Mouse (Mus musculus): ENCODE results near the gene Folr2. TPM values are rescaled to one million over a fixed set of nuclear protein-coding genes. Genes with fewer than 3 reads are reported as not detected.

The Folr2 gene
- 2.9 and 3.9 TPM in 2 replicates for total RNA-seq (2021)
- long read RNA-seq, experiment 1, partial matches to known transcripts: 0 of 1 reads
- long read RNA-seq, experiment 1, other reads (novel, unspliced or antisense): 1 of 1 reads
- long read RNA-seq, experiment 2, partial matches to known transcripts: 0 of 1 reads
- long read RNA-seq, experiment 2, other reads (novel, unspliced or antisense): 1 of 1 reads

DNA sequence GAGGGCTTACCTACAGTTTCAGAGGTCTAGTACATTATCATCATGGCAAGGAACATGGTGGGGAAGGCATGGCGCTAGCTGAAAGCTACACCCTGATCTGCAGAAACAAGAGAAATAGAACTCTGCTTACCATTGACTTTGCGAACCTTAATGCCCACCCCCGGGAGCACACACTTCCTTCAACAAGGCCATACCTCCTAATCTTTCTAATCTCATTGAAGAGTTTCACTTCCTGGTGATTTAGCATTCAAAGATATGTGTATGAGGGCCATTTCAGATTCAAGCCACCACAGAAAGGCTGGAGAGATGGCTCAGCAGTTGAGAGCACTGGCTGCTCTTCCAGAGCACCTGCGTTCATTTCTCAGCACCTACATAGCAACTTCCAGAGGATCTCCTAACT, at the start of gene Folr2:
TSS of gene Folr2 (minus strand) at position 101 of the 400 bp plus-strand sequence.
- no peak for DNase-seq

DNA sequence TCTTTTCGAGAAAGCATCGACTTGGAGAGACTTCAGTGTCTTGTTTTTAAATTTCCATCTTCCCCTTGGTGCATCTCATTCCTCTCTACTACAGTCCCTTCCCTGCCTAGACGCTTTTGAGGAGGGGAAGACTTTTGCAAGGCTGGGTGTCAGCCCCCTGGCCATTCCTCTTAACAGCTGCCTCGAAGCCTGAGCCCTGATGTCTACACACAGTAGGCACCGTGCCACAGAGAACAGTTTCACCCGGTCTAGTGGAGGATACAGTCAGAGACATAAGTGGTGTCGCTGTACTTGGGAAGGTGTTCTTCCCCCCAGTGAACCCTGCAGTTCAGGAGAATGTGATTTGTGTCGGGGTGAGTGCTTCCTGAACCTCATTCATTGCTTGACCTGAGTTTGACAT, 49.7 kb upstream of the Folr2 start:
- peak; percentile 48 for DNase-seq

DNA sequence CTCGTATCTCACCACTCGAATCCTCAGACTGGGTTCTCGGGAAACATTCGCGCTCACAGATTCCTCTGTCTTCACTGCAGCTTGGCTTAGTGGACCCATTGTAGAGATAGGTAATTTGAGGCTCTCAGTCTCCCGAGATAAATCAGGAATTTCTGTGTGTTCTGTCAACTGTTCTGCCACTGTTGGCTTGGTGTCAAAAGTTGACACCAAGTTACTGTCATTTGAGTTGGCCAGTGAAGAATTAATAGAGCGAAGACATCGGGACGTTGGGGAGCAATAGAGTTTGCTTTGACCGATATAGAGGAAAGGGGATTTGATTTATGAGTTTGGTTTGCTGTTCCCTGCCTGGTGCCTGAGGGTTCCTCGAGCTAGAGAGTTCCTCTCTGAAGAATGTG, 49.3 kb upstream of the Folr2 start, which contains the start of gene Tomt:
TSS of gene Tomt (minus strand) at position 73 of the 395 bp plus-strand sequence.
- DNase-seq: no peak

DNA sequence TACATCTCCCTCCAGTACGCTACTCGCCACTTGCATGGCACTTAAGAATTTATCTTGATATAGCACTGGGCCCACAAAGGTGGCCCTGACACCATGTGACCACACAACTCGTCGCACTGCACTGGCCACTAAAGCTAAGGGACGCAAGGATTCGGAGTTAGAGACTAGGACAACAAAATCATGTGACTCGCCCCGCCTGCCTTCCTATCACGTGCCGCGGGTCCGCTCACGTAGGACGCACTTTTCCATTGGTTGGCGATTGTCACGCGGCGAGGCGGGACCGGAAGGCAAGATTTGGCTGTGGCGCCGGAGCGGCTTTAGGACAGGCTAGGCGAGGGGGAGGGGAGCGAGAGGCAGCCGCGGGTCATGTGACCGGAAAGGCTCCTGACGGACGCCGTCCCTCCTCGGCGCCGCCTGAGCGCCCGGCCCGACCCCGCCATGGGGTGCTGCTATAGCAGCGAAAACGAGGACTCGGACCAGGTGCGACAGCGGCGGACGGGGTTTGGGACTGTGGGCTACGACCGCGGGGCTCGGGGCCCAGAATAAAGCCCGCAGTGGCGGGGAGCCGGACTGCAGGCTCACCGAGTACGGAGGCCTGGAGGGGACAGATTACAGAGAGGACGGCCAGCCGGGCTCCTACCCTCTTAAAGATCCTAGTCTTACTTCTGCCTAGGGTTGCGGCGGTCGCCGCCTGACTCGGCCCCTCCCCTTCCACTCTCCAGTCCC, 48.7 kb upstream of the Folr2 start, which contains the start of gene Lamtor1:
TSS of gene Lamtor1 (plus strand) at position 344 of the 726 bp plus-strand sequence.
- DNase-seq: peak; percentile 100

DNA sequence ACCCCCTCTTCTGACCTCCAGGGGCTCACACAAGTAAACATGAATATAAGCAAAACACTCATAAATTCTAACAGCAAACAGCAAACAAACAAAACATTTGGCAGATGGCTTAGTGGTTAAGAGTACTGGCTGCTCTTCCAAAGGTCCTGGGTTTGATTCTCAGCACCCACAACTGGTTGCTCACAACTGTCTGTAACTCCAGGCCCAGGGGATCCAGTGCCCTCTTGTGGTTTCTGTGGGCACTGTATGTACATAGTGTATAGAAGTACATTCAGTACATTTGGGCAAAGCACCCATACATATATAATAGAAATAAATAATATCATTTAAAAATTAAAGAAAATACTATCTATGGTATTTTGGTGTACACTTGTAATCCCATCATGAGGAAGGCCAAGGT, 45.9 kb upstream of the Folr2 start:
- no peak for DNase-seq

DNA sequence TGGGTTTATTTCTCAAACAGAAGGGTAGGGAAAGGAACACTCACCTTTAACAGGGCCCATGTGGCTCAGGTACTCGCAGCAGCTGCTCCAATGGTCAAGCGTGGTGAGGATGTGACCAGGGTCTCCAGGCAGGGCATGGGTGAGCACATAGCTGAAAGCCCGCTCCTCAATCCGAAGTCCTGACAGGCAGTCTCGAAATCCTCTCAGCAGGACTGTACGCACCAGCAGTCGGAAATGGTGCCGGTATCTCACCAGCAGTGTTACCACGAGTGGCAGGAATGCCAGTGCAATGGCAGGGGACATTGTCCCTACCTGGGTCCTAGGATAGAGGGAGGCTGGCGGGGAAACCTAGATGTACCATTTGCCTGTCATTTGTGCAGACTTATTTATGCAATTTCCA, 45.0 kb upstream of the Folr2 start:
- DNase-seq: no peak

DNA sequence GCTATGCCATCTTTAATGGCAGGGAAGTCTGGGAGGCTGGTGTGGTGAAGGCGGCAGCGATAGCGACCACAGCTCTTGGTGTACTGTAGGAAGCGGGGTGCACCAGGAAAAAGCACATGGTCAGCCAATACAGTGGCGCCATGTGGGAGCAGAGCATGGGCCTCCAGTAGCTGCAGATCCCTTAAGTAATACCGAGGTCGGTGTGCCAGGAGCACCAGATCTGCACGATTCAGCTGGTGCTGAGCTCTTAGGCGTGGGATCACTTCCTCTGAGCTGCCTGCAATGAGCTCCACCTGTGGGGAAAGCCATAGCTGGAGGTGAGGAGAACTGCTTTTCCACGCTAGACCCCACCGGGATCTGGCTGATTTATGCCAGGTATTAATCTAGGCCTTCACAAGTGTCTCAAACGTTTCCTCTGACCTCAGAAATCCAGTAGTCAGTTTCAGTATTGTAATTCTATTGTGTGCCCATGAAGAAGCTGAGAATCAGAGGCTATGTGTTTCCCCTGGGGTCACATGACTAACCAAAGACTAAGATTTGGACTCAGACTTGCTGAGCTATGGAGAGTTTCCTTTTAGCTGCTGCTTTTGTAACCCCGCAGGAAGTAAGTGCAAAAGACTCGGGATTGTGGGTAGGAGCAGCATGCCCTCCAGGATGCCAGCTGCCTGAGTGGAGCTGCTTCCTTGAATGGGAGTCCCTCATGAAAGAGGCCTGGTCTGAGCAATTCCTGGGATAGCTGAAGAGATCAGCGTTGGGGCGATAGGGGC, 43.5 kb upstream of the Folr2 start:
- DNase-seq: no peak

DNA sequence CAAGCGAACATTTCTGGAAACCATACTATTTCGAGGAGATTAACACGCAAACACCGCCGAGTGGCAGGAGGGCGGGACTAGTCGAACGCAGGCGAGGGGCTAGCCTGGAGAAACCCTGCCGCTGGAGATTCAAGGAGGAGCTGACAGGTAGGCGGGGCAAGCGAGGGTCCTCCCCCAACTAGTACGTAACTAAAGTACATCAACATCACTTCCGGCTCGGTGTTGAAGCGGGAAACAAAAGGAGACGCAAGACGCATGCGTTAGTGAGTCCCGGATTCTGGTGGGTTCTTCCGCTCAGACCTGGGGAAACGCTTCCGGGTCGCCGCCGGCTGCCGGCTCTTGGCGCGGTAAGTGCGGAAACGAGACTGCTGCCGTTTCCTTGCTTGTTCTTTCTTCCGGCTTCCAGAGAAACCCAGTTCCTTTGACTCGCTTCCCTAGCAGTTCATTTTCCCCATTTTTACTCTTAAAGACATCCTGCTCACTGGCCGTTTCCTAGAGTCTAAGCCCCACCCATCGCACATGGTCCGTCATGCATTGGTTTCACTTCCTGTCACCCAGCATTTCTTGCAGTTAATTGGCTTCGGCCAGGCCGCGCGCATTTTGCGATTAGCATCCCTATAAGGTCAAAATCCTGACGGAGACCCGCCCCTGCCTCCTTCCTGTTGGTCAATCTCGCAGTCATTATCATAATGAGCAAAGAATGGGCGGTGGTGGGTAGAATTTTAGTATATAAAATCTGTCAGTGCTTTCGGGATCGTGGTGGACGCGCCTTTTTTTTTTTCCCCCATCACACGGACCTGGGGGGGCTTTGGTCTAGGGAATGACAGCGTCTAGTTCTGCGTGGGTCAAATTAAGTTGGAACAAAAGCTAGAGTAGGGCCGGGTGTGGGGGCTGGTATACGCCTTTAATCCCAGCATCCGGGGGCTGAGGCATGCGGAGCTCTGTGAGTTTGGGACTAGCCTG, 39.4 kb upstream of the Folr2 start:
- peak; percentile 97 for DNase-seq

DNA sequence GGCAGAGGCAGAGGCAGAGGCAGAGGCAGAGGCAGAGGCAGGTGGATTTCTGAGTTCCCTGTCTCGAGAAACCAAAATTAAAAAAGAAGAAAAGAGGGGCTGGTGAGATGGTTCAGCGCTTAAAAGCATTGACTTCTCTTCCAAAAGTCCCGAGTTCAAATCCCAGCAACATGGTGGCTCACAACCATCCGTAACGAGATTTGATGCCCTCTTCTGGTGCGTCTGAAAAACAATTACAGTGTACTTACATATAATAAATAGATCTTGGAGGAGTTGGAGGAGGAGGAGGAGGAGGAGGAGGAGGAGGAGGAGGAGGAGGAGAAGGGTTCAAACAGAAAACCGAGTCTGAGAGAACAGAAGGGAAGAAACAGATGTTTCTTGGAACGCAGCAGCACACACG, 38.7 kb upstream of the Folr2 start:
- no peak for DNase-seq

DNA sequence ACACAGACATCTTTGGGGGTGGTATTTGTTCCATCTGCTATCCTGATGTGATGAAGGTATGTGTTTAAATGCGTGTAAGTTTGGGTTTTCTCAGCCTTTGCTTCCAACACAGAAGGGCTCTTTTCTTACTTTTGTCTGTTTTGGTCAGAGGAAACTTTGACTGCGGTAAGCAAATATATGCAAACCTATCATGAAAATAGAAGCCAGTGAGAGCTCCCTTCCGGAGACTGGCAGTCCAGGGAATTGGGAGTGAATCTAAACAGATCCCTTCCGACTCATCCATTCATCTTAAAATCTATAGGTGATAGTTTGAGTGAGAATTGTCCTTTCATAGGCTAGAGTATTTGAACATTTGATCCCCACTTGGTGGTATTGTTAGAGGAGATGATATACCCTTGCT, 31.5 kb upstream of the Folr2 start:
- DNase-seq: no peak

DNA sequence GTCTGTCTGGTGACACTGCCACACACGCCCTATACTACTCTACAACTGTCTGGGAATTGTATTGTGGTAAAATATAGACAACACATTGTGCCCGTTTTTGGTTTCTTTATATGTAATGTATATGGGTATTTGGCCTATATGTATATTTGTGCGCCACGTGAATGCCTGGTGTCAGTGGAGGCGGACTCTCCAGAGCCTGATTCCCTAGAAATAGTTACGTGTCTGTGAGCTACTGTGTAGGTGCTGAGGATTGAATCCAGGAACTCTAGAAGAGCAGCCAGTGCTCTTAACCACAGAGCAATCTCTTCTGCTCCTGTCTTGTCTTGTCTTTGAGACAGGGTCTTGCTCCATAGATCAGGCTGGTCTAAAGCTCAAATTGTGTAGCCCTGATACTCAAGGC, 29.3 kb upstream of the Folr2 start:
- DNase-seq: no peak

DNA sequence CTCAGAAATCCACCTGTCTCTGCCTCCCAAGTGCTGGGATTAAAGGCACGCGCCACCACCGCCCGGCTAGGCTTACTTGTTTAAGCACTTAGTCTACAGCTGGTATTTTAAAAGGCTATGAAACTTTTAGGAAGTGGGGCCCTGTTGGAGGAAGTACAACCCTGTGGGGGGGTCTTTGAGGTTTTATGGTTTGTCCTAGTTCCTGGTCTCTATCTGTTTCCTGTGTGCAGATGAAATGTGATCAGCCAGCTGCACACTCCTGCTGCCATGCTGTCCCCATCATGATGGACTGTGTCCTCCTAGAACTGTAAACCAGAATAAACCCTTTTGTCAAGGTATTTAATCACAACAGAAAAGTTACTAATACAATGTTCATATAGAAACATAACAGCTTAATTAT, 27.2 kb upstream of the Folr2 start:
- no peak for DNase-seq

DNA sequence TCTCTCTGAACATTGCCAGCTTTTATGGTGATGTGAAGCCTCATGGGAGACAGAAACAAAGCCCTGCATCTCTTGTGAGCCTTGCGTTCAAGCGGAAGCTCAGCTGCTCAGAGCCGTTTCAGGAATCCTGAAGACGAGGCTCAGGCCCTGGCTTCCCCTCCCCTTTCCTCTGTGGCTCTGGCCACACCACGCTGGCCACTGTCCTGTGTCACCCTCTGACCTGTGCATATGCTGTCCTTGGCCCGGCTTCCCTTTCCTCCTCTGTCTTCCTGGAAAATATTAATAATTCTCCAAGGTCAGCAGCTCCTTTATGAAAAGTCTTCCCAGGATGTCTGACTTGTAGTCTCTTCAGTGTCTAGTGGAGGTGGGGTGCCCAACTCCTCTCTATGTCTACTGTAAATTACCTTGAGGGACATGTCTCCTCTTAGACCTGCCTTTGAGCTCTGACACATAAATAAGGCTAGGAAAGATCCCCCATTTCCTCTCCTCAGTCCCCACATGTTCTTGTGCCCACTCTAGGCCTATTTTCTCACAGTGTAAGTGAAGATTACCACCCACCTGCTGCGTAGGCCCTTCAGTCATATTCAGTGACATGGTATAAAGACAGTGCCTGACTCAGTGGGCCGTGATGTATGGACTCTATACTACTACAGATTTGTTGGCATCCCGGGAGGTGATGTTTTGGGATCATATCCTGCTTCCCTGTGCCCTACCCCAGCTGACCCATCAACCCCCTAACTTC, 25.6 kb upstream of the Folr2 start:
- peak; percentile 48 for DNase-seq

DNA sequence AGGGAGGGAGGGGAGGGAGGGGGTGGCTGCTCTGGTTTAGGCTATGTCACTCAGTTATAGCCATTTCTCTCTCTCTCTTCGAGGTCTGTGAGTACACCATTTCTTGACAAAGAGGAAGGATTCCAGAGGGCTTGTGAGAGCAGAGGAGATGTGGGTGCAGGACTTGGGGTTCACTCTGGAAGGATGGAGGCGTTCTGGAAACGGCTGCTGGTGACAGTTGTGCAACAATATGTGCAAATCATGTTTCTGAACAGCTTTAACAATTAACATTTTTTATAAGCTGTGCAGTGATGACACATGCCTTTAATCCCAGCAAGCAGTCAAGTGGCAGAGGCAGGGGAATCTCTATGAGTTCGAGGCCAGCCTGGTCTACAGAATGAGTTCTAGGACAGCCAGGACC, 23.9 kb upstream of the Folr2 start:
- no peak for DNase-seq

DNA sequence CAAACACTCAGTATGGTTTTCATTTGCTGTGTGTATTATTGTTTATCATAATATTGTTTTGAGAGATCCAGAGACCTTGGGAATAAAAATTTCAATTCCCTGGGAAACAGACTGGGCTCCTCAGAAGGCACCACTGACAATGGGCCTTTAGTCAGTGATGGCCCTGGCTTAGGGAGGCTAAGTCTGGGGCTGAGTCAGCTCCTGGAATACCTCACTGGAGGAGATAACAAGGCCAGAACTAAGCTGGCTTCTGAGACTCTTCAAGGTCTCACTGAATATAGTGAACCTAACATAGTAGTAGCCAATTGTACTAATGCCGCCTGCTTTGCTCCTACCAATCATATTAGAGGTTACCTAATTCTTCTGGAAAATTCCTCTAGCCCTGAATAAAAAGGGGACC, 19.0 kb upstream of the Folr2 start:
- DNase-seq: peak; percentile 58

DNA sequence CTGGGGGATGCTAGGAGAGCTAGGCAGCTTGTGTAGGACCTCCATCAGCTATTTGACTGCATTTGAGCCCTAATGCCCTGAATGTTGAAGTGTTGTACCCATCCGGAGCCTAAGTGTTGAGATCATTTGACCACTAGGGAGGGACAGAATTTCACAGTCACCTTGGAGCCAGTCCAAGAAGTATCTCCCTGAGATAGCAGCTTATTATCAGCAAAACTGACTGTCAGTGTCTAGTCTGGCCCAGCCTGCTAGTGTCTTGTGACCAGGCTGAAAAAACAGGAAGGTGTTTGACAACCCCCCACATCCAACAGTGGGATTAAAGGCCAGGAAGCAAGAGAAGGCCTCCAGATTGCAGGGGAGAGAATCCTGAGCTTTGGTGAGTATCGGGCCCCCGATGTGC, 14.3 kb upstream of the Folr2 start:
- peak; percentile 36 for DNase-seq

DNA sequence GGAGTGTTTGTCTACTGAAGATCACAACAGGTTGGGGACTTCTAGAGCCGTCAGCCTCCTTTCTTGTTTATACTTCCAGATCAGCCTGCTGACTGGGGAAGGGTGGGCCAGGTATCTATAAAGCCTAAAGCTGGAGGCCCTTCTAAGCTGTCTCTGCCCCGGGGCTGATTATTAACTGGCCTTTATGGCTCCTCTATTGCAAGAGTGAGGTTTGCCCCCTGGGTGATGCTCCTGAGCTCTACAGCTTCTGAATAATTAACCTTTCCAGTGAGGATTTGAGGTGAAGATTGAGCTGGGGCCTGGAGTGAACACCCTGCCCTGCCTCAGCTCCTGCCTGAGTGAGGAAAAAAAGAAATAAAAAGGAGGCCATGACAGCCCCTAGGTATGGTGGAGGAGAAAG, 13.6 kb upstream of the Folr2 start, which contains the start of gene Folr1:
TSS of gene Folr1 (minus strand) at position 160 of the 400 bp plus-strand sequence.
- no peak for DNase-seq

DNA sequence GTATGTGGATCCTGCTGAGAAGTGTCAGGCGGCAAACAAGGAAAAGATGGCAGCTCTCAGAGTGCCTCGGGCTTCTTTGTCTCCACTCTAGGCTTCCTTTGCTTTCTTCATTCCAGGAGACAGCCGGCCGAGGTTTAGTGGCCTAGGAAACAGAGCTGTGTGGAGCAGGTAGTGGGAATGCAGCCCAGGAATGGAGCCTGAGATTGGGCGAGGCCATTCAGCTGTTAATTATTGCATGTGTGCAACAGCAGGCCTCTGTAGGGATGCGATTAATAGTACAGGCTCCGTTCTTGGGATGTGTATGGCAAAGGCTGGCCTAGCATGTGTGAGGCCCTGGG, 12.1 kb upstream of the Folr2 start:
- no peak for DNase-seq

DNA sequence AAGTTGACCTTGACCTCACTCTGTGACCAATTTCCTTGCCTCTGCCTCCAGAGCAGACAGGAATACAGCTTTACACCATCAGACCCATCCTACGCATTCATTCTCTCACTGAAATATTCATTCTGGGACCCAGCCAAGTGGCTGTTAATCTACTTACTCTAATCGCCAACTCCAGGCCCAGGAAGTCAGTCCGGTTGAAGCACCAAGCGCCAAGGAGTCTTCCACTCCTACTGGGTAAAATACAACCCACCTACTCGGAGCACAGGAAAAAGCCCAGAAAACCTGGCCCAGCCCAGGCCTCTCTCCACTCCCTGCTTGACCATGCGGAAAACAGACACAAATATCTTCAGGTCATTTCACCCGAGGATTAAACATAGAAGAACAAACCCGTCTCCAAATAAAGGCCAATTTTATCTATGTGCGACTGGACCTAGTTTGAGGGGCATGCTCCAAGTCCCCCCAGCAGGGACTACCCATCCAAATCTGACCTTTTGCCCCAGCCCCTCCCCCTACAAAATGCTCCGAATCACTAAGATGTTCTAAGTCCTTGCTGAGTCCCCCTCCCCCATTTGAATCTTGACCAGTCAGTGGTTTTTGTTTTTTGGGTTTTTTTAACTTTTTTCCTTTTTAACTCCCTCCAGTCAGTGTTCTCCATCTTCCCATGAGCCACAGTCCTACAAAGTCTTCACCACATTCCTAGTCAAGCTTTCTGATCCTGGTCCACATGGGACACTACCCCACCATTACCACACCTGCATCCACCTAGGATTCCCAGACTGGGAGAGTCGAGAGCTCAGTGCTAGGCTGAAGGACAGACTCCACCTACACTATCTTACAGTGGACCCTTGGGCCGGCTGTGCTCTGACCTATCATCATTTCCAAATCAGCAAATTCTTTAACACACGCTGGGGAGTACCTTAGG, 11.5 kb upstream of the Folr2 start:
- no peak for DNase-seq

DNA sequence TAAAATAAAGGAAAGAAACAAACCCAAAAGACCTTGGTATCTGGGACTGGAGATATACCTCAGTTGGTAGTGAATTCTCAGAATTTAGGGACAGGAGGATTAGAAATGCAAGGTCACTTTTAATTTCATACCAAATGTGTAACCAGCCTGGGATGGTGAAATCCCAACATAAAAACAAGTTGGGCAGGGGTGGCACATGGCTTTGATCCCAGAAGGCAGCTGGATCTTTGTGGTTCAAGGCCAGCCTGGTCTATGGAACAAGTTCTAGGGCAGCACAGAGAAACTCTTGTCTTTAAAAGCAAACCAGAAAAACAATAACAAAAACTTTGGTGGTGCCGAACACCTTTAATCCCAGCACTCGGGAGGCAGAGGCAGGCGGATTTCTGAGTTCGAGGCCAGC, 10.5 kb upstream of the Folr2 start:
- DNase-seq: no peak

Measured in adrenal gland, postnatal 14 days (tissue).